Mouse (Mus musculus) v-Abl transformed pro-B cells (cell line): ENCODE results near the gene Eea1.
"Not testable (repeated sequence)": the region's sequence is repeated elsewhere in the genome, so short reads cannot be mapped to it uniquely, and the experiment has no call there.

Experiments used
- in situ Hi-C, 2 experiments: fragments of 400-800 bp; cut with MboI; formaldehyde crosslinking; loops; one replicate each; pipeline ENCODE4 v1.15.1; 2025; ENCODE audit not compliant: unreplicated experiment in 2 of 2

Gene Eea1

DNA sequence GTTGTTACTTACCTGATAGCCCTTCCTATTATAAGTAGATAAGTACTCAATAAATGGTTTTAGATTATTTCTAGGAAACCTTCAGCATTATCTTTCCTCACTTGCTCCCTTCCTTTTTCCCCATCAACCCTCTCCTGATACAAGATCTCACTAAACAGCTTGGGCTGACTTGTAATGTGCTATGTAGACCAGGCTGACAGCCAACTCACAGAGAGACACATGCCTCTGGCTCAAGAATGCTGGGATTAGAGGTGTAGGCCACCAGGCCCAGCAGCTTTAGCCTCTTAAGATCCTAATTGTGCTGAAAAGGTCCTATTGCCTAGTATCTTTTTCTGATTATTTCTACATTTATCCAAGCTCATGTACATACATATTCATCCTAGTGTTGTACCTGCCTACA lies 95.5 kb downstream of the Eea1 start:
- in situ Hi-C loops: loop anchor here (5.0 to 25.0 kb wide), 5 partner anchors 139 to 1651 kb away; partner anchors contain the start of gene Ccer1 (in 1 of the 2)

DNA sequence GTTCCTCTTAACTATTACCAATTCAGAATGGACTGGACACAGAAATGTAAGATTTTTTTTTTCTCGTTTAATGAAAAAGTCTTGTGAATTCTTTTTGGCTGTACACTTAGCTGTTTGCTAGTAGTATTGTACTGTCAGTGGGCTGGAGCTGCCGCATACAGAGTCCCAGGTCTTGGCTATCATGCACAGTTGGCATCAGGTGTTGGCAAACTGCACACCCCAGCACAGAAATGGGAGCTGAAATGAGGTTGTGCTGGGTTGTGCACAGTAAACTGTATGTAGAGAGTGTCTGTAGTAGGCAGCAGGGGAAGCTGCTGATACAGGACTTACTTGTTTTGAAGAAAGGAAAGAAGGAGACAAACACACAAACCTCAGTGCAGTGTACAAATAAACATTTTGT lies 103.8 kb downstream of the Eea1 start:
- in situ Hi-C loops: loop anchor here (25.0 kb wide), 2 partner anchors 1057 to 1643 kb away; partner anchors contain the start of gene Ccer1 (in 1 of the 2)

DNA sequence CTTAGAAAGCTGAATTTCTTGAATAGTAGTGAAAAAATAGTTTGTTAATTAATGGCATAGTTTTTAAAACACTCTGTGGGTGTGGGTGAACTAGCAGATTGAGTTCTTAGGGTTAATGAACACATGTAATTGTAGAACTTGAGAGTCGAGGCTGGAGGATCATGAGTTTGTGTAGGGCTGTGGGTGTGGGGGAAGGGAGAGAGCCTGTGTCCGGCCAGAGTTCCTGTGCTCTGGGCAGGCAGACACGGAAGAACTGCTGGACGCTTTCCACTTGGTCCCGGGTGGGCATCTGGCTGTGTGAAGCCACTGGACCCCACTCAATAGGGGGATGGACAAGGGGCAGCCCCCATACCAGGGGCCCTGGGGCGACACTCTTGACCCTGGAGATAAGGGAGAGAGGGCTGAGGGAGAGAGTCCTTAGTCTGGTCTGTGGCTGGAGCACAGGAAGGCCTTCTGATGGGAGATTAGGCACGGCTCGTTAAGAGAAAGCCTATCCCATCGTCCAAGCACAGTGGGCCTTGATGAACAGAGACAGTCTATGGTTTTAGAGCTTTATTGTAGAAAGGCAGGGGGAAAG lies 107.6 kb downstream of the Eea1 start:
- in situ Hi-C loops: loop anchor here (25.0 kb wide), 2 partner anchors 1061 to 1639 kb away; partner anchors contain the start of gene Ccer1 (in 1 of the 2)

DNA sequence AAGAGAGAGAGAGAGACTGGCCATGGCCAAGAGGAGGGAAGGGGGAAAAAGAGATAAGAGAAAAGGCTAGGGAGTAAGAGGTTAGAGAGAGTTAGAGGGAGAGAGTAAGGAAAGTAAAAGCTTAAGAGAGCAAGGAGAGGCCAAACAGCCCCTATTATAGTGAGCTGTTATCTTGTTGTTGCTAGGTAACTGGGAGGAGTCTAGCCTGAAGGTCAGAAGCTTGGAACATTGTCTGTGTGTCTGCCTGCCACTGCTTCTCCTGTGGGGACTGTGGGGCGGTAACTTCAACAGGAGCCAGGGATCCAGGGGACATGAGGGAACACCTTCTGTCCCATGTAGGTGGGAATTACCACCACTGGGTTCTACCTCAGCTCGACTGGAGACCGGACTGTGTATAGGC lies 108.1 kb downstream of the Eea1 start:
- in situ Hi-C loops: loop anchor here (25.0 kb wide), 2 partner anchors 1061 to 1639 kb away; partner anchors contain the start of gene Ccer1 (in 1 of the 2)

DNA sequence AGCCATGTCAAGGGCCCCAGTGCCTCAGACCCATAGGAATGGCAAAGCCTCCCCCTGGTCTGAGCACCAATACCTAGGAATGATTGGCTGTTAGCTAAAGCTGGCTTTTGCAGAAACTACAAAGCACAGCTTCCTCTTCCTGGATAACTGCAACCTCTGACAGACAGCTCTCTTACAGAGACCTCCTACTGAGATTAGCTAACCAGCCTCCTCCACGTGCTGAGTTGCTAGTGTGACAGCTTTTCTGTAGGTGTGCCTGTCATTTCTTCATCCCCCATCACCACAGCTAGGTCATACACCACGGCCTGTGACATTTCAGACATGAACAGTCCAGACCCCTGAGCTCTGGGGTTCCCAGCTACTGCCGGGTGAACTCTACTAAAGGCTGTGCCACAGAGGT lies 126.9 kb downstream of the Eea1 start:
- in situ Hi-C loops: no loop called here

DNA sequence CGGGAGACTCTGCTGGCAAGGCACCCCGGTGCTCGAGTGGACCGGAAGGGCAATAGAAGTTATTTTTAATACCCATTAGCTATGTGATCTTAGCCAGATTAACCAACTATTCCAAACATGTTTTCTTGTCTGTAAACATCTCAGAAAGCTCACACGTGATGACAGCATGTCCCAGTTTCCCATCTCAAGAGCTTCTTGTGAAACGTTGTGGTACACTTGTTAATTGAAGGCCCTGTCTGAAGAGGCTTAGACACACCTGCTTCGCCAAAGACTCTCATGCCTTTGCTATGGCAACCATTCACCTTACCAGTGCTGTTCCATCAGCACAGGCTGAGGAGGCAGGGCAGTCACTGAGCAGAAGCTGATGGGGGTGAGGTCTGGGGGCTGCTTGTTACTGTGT lies 133.9 kb downstream of the Eea1 start:
- in situ Hi-C loops: no loop called here

DNA sequence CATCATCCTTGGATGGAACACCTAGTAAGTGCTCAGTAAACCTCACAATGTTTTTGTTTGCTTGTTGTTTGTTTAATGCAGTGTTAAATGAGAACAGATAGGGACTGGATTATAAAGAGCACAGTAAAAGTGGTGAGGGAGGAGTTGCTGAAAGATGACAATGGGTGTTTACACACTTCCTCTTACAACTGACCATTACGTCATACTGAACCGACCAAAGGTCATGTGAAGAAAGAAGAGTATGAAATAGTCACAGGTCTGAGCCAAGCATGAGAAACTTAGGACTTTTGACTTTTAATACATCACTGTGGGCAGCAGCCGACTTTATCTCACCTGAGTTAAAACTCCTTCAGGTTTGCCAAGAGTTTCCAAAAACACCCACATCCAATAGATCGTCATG lies 135.0 kb downstream of the Eea1 start:
- in situ Hi-C loops: no loop called here

DNA sequence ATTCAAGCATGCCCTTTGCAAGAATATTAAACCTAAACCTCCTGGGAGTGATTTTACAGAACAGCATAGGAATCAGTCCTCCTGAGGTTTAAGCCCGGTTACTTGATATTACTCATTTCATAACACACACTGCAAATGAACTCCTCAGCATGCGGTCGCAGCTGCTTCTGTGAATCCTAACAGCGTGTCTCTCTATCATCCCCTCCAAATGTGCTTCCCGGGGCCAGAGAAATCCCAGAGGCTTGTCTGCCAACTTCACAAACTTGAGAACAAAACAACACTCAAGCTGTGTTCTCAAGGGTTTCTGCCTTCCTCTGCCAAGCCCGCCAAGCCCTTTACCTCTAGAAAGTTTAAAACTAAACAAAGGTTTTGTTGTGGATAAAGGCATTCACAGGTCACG lies 135.4 kb downstream of the Eea1 start:
- in situ Hi-C loops: no loop called here

DNA sequence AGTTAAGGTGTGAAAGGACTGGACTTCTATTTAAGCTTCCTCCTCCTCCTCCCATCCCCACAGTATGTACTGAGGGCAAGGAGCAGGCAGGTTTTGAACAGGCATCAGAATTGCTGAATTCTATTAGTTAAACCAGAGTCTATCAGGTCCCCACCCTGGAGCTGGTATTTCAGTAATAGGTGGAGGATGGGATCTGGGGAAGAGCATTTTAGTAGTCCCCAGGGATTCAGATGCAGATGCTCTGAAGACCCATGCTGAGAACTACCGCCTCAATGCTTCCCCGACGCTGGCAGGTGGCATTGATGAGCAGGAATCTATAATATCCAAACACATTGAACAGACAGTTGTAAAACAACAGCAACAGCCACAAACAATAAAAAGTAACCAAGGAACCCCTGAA lies 136.0 kb downstream of the Eea1 start:
- in situ Hi-C loops: no loop called here

DNA sequence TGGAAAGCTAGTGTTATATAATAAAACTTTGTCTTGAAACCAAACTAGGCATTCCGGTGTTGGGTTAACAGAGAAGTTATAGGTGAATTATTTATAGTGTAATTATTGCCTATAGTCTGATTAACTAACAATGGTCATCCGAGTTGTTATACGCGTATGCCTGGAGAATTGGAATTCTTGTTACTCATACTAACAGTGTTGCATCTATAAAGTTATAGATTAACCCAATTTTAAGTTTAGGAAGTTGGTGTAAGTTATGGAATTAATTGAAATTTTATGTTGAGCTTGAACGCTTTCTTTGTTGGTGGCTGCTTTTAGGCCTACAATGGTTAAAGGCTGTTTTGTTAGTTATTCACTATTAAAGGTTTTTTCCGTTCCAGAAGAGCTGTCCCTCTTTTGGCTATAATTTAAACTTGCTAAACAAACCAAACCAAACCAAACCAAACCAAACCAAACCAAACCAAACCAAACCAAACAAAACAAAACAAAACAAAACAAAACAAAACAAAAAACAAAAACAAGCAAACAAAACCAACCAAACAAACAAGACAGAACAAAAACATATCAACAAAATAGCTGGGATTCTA lies 137.1 kb downstream of the Eea1 start:
- in situ Hi-C loops: not testable (repeated sequence)

DNA sequence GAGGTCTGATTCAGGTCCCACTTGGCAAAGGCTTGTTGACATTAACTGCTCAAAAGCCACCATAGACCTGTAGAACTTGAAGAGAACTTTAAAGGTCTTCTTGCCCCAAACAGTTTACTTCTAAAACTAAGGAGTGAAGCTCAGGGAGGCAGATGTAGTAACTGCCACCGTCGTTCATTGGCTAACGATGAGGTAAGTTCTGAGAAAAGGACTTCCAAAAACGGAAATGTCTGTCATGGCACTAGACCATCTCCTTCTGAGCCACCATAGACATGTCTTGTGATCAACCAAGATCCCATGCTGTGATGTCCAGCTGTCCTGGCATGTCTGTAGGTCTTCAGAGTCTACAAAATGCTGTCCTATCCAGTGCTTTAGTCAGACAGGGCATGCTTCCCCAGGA lies 139.4 kb downstream of the Eea1 start:
- in situ Hi-C loops: loop anchor here in 1 of 2 experiments (5.0 kb wide), 1 partner anchor 528 kb away; no protein-coding TSS in a partner anchor

DNA sequence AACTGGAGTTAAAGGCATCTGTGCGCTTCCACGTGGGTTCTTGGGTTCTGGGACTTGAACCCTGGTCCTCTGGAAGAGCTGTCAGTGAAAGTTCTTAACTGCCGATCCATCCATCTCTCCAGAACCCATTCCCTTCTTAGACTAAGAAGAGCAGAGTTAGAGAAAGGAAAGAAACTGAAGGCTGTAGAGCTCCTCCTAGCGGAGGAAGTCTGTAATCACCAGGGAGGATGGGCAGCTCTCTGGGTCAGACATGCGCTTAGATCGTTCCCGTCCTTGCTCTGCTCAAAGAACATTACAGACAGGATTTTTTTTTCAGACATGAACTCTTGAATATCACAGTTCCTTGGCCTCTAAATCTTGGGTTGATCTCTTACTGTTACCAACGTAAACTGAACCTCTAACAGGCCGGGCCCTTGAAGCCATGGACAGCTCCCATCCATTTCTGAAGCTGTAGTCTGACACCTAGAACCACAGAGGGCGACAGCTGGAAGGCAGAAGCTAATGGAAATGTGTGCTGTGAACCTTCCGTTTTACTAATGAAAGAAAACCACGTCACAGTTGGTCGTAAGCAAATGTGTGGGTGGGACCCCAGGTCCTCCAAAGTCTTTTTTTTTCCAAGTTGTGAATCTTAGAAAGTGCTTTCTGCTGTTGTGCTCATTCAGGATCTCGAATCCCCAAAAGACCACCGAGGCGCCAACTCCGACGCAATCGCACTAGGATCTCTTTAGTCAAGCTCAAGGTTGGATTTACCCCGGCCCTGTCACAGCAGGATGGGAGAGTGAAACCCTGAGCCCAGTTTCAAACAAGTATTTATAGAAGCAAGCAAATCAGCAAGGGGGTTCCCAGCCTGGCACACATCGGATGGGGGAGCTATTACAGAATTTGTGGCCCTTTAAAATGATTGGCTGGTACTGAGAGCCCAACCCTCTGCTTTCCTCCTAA lies 140.3 kb downstream of the Eea1 start:
- in situ Hi-C loops: loop anchor here in 1 of 2 experiments (5.0 kb wide), 1 partner anchor 528 kb away; no protein-coding TSS in a partner anchor

DNA sequence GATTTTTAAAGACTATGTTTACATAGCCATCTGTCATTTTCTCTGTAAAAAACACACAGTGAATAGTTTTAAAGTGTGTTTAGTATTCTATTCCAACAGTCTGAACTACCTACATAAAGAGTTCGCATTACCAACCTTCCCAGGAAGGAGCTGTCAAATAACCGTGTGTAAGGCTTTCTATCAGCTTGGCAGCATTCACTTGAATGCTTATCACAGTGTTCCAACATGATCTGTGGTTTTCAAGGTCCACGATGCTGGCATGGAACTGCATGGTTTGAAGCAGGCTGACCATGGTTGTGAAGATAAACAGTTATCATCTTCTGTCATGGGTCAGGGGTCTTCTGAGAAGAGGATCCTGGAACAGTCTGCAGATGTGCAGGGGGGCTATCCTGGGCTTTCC lies 141.8 kb downstream of the Eea1 start:
- in situ Hi-C loops: loop anchor here in 1 of 2 experiments (5.0 kb wide), 1 partner anchor 530 kb away; no protein-coding TSS in a partner anchor

DNA sequence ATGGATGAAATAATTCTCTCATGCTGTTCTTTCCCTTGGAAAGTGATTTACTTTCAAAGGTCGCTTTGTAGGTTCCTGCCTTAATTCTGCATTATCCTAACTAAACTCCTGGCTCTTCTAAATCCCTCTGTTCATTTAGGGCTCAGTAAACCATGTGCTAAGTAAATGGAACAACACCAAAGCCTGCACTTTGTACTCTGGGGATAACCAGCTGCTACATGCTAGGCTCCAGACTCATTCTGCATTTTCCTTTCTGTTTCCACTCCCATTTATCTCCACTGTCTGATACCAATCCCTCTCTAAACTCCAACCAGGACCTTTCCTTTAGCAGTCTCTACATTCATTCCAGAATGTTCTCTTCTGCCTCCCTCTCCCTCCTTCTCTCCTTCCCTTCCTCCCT lies 149.3 kb downstream of the Eea1 start:
- in situ Hi-C loops: no loop called here

DNA sequence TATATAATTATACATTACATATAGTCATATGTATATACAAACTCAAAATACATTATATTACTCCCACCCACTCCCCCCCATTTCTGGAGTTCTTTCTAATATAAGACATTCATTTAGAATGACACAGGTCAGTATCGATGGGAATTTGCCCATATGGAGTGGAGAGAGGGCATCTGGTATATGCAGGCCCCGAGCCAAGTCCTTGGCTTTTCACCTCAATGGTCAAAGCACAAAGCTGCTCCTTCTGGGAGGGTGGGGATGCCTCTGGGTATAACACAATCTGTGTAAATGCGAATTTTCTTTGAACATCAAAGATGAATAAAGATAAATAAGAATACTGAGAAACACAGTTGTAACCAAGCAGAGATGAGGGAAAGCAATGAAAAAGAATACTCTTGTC lies 149.9 kb downstream of the Eea1 start:
- in situ Hi-C loops: no loop called here

DNA sequence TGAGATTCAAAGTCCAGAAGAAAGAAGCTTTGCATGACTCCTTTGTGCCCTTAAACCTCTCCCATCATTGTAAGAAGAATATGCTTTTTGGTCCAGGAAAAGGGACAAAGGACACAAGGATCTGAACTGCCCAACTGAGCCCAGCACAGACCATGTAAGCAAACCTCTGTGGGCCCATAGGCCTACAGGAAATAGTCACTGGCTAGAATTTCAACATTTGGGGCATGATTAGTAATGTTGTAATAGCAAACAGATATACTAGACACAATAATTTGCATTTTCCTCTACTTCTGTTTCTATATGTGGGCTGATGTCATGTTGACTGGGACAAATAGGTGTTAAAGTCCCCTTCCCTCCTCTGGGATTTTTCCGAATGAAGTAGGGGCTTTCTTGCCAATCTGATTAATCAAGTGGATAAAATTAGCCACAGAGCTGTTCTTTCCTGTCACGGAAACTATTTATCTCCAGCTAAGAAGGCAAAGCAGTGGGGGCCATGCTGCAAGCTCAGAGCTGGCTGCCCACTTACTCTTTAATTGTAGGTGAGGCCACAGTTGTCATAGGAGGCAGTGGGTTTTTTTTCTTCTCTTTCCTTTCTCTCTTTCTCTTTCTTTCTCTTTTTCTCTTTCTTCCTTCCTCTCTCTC lies 153.6 kb downstream of the Eea1 start:
- in situ Hi-C loops: no loop called here

DNA sequence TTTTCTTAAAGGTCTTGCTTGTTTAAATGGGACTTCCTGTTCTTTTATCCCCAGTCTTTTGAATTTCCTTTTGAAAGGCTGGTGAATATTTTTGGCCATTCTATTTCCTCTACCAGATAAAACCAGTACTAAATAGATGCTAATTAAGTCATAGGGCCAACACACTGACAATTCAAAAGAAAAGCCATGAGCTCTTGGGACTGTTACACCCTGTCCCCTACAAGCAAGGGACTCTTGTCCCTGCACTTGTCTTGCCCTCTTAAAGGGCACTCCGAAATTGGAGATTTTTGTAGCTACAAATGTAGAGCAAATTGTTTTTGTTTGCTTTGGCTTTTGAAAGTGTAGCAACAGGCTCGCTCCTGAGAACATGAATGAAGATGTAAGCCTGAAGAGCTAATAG lies 154.1 kb downstream of the Eea1 start:
- in situ Hi-C loops: no loop called here
